Mouse (Mus musculus): ENCODE results near the gene Slc22a30. TPM values are rescaled to one million over a fixed set of nuclear protein-coding genes. Genes with fewer than 3 reads are reported as not detected.
"Not testable (repeated sequence)": the region's sequence is repeated elsewhere in the genome, so short reads cannot be mapped to it uniquely, and the experiment has no call there.

The Slc22a30 gene
- polyA plus RNA-seq (2015; fragmentation: Nextera tagmentation; extraction: Ambion mirVana) = not detected in 2 replicates

DNA sequence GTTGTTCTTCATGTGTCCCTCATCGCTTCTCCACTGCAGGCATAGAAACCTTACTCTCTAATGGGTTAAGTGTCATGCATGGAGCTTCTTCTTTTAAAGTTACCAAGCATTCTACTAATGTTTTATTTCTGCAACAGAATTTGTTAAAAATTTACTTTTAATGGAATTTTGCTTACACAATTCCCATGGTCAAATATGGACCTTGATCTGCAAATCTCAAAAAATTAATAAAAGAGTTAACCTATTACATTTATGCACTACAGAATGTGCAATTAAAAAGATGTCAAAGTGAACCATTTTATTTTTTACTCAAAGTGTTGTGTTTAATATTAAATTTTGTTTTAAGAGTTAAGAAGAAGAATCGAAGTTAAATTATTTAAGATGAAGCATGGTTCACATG lies at the start of gene Slc22a30:
Gene Slc22a30, minus strand, starts transcription at position 101 of the 400 bp plus-strand sequence.
- H3K36me3 ChIP-seq; ATAC-seq (replicated peaks; ENCODE audit: insufficient number of reproducible peaks, insufficient read depth, low FRiP score, low read depth); H3K27me3 ChIP-seq; H3K9ac ChIP-seq; H3K9me3 ChIP-seq (replicated peaks); H3K4me3 ChIP-seq; H3K4me2 ChIP-seq; H3K27ac ChIP-seq; H3K4me1 ChIP-seq (replicated peaks): not testable (repeated sequence)
- 86% methylated on average over 1 of the region's 2 CpGs for WGBS

DNA sequence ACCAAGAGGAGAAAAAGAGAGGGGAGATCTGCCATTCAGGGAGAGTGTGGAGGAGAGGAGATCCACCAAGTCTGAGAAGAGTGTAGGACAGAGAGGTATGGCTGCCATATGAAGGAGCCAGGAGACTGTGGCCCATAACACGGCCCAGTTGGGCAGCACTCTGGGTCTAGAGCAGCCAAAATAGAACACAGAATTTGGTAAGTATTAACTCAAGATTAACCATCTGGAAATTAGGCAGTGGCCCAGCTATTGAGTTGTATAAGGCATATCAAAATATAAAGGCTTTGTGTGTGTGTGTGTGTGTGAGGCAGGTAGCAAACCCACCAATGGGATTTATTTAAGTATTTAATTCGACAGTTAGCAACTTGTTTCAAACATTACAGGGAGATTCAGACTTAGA lies 43.4 kb upstream of the Slc22a30 start:
- Histone ChIP-seq H3K4me1 (replicated peaks) (no peaks in the 10 kb centered on the region), H3K4me2 (no peak overlapping the region), H3K9ac (no peak overlapping the region), H3K9me3 (replicated peaks) (no peaks in the 10 kb centered on the region), H3K4me3 (no peak overlapping the region), H3K36me3 (no peaks in the 10 kb centered on the region), H3K27ac (no peak overlapping the region), H3K27me3 (no peaks in the 10 kb centered on the region)
- WGBS = 59% methylated on average over 2 of the region's 2 CpGs
- ATAC-seq (replicated peaks; ENCODE audit: insufficient number of reproducible peaks, insufficient read depth, low FRiP score, low read depth) = no peak

DNA sequence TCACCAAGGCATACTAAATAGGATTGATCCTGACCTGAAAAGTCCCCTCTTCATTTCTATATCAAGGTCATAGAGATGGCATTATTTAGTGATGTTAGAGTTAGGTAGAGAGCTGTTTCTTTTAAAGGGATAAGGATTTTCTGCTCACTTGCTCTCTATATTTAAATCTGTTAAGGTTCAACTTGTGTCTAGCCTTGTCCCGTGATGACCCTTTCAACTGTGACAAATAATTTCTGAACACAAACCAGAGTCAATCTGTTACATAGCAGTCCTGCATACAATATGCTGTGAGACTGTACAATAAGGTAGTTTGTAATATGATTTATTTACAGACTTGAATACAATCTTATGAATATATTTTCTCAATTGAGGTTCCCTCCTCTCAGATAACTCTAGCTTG lies 42.6 kb upstream of the Slc22a30 start:
- no peak overlapping the region for H3K4me3 ChIP-seq
- no peaks in the 10 kb centered on the region for H3K9me3 ChIP-seq (replicated peaks)
- H3K4me1 ChIP-seq (replicated peaks) = no peaks in the 10 kb centered on the region
- no peak overlapping the region for H3K4me2 ChIP-seq
- no peak overlapping the region for H3K9ac ChIP-seq
- H3K36me3 ChIP-seq = no peaks in the 10 kb centered on the region
- H3K27ac ChIP-seq = no peak overlapping the region
- WGBS = 71% methylated on average over 1 of the region's 1 CpGs
- H3K27me3 ChIP-seq = no peaks in the 10 kb centered on the region
- ATAC-seq (replicated peaks; ENCODE audit: insufficient number of reproducible peaks, insufficient read depth, low FRiP score, low read depth) = no peak

DNA sequence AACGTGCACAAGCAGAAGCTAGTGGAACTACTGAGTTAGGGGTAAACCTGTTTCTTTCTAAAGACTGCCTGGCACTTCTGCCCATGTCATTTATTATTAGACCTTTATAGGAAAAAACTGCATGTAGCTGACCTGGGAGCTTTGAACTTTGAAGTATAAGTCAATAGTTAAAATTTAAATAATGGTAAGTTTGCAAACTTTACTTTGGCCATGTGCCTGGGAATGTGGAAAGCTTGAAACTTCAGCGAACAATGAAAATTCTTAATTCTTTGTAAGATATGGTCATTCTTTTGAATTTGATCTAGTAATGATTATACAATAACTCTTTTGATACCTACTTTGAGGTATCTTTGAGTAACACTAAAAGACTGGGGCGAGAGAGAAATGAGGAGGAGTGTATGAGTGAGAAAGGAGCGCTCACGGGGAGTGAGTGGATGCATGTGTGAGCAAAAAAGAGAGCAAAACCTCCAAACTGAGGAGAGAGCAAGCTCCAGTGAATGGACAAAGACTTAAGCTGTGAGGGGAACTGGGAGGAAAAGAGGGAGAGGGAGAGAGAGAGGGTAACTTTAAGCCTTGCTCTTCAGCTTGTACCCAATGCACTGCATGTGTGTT lies 26.2 kb upstream of the Slc22a30 start:
- no peak for ATAC-seq (replicated peaks; ENCODE audit: insufficient number of reproducible peaks, insufficient read depth, low FRiP score, low read depth)
- no peaks in the 10 kb centered on the region for H3K27me3 ChIP-seq

DNA sequence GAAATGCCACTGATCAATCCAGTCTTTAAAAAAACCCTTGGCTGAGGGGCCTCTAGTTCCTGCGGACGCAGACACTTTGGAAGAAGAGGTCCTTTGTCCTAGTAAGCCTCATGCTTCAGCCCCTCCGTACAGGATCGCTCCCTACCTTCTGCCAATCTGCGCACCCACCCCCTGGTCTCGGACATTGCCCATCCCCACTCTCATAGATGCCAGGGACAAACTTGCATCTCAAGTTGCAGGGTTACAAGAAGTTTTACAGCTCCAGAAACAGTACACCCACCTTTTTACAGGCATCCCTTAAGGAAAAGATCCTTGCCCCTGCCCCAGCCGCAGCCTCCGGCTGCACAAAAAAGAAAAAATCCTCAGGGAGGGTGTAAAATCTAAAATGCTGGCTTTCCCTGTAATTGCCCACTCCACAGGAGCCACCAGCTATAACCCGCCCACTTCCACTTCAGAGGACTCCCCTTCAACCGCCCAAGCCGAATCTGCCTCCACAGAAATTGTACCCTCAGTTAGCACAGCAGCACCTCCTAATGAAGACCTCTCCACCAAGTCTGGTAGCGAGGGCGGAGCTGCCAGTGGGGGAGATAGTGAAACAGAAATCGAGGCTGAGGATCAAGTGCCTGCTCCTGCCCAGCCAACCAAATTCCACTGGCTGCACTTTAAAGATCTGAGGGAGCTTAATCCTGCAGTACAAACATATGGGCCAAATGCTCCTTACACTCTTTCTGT lies 2.5 kb upstream of the Slc22a30 start:
- H3K27me3 ChIP-seq; H3K9ac ChIP-seq; ATAC-seq (replicated peaks; ENCODE audit: insufficient number of reproducible peaks, insufficient read depth, low FRiP score, low read depth); H3K27ac ChIP-seq; H3K36me3 ChIP-seq; H3K9me3 ChIP-seq (replicated peaks); H3K4me1 ChIP-seq (replicated peaks): not testable (repeated sequence)
- WGBS = 51% methylated on average over 14 of the region's 14 CpGs
- H3K4me2 ChIP-seq = peak overlapping the region; percentile 34
- H3K4me3 ChIP-seq = peak overlapping the region; percentile 14; the same call in 1 of the 2 replicates

More for the DNA sequence above, 26.2 kb upstream of the Slc22a30 start:
- Histone ChIP-seq H3K4me3 (no peak overlapping the region), H3K36me3 (no peaks in the 10 kb centered on the region), H3K4me1 (replicated peaks) (no peaks in the 10 kb centered on the region), H3K9ac (no peak overlapping the region), H3K4me2 (no peak overlapping the region), H3K9me3 (replicated peaks) (no peaks in the 10 kb centered on the region), H3K27ac (no peak overlapping the region)
- 83% methylated on average over 5 of the region's 5 CpGs for WGBS

Other genes starting within 250 kb of the Slc22a30 start
- not detected in 2 replicates for gene Slc22a29, start 186.2 kb downstream of the Slc22a30 start, polyA plus RNA-seq (2015; fragmentation: Nextera tagmentation; extraction: Ambion mirVana)
- 0.08 and 0.10 TPM in 2 replicates for gene Slc22a8, start 186.1 kb upstream of the Slc22a30 start, polyA plus RNA-seq (2015; fragmentation: Nextera tagmentation; extraction: Ambion mirVana)
- not detected in 2 replicates for gene Slc22a6, start 212.9 kb upstream of the Slc22a30 start, polyA plus RNA-seq (2015; fragmentation: Nextera tagmentation; extraction: Ambion mirVana)

All from heart, embryonic 15.5 days (tissue).